Mouse (Mus musculus): ENCODE measurements around the gene Tmem37. TPM values are rescaled to one million over a fixed set of nuclear protein-coding genes. Genes with fewer than 3 reads are reported as not detected.

The Tmem37 gene
- polyA plus RNA-seq (2014; fragmentation: Illumina TruSeq; extraction: RNeasy Lipid Tissue Mini Kit (QIAGEN cat#74804); ENCODE audit: low read depth, low replicate concordance): 5.4 TPM

GRCm38 (mm10) chr1:120073519-120074306 lies at the start of gene Tmem37:
Gene Tmem37 (minus strand): TSS chr1:120074074.

GRCm38 (mm10) chr1:120120969-120121811 lies 47.3 kb upstream of the Tmem37 start, which contains the start of the genes Dbi and 3110009E18Rik:
Gene Dbi (minus strand): TSS chr1:120121078.
Gene 3110009E18Rik (plus strand): TSS chr1:120121187.

Other genes with a start within 250 kb of the Tmem37 start
- 12.3 TPM for gene Ptpn4, start 236.5 kb downstream of the Tmem37 start, polyA plus RNA-seq (2014; fragmentation: Illumina TruSeq; extraction: RNeasy Lipid Tissue Mini Kit (QIAGEN cat#74804); ENCODE audit: low read depth, low replicate concordance)
- 11.3 TPM for gene Tmem177, start 160.9 kb downstream of the Tmem37 start, polyA plus RNA-seq (2014; fragmentation: Illumina TruSeq; extraction: RNeasy Lipid Tissue Mini Kit (QIAGEN cat#74804); ENCODE audit: low read depth, low replicate concordance)
- gene Cfap221, start 76.8 kb downstream of the Tmem37 start, polyA plus RNA-seq (2014; fragmentation: Illumina TruSeq; extraction: RNeasy Lipid Tissue Mini Kit (QIAGEN cat#74804); ENCODE audit: low read depth, low replicate concordance): not detected
- not detected for gene Sctr, start 67.2 kb downstream of the Tmem37 start, polyA plus RNA-seq (2014; fragmentation: Illumina TruSeq; extraction: RNeasy Lipid Tissue Mini Kit (QIAGEN cat#74804); ENCODE audit: low read depth, low replicate concordance)
- gene Dbi, start 47.0 kb upstream of the Tmem37 start, polyA plus RNA-seq (2014; fragmentation: Illumina TruSeq; extraction: RNeasy Lipid Tissue Mini Kit (QIAGEN cat#74804); ENCODE audit: low read depth, low replicate concordance): 442 TPM
- gene 3110009E18Rik, start 47.1 kb upstream of the Tmem37 start, polyA plus RNA-seq (2014; fragmentation: Illumina TruSeq; extraction: RNeasy Lipid Tissue Mini Kit (QIAGEN cat#74804); ENCODE audit: low read depth, low replicate concordance): 3.5 TPM
- 28.9 TPM for gene Steap3, start 198.6 kb upstream of the Tmem37 start, polyA plus RNA-seq (2014; fragmentation: Illumina TruSeq; extraction: RNeasy Lipid Tissue Mini Kit (QIAGEN cat#74804); ENCODE audit: low read depth, low replicate concordance)